Mouse (Mus musculus) midbrain, embryonic 12.5 days (tissue): Measurements from ENCODE around the gene Tfap2a. TPM values are rescaled to one million over a fixed set of nuclear protein-coding genes. Genes with fewer than 3 reads are reported as not detected.
A peak's percentile ranks its signal among the peaks of the same experiment; 100 is the strongest.

Experiments used
- ATAC-seq: fragments of 200-750 bp; cut with Nextera tagmentation; 2 replicates; pipeline ENCODE4 v1.8.0; 2017; ENCODE audit warnings: low read depth, moderate TSS enrichment, moderate library complexity; ENCODE audit not compliant: low FRiP score
- H3K27ac ChIP-seq: fragments of 300-500 bp; sonication (generic); replicated peaks from 2 replicates; pipeline ENCODE4 v1.5.1; 2016; ENCODE audit warnings: mild to moderate bottlenecking
- H3K27me3 ChIP-seq: fragments of 300-500 bp; sonication (generic); 2 replicates; pipeline ENCODE4 v1.6.1; 2016; ENCODE audit warnings: mild to moderate bottlenecking
- H3K36me3 ChIP-seq: fragments of 300-500 bp; sonication (generic); 2 replicates; pipeline ENCODE4 v1.6.1; 2016
- H3K4me1 ChIP-seq: fragments of 300-500 bp; sonication (generic); 2 replicates; pipeline ENCODE4 v1.6.1; 2016
- H3K4me2 ChIP-seq: fragments of 300-500 bp; sonication (generic); replicated peaks from 2 replicates; pipeline ENCODE4 v1.6.1; 2016; ENCODE audit warnings: mild to moderate bottlenecking, moderate library complexity
- H3K4me3 ChIP-seq: fragments of 300-500 bp; sonication (generic); 2 replicates; pipeline ENCODE4 v1.5.1; 2016; ENCODE audit warnings: mild to moderate bottlenecking
- H3K9ac ChIP-seq: fragments of 300-500 bp; sonication (generic); replicated peaks from 2 replicates; pipeline ENCODE4 v1.6.1; 2016; ENCODE audit warnings: mild to moderate bottlenecking, moderate library complexity
- H3K9me3 ChIP-seq: fragments of 300-500 bp; sonication (generic); 2 replicates; pipeline ENCODE4 v1.6.1; 2016; ENCODE audit warnings: mild to moderate bottlenecking
- WGBS: fragments of 180-500 bp; shearing (Covaris S2); methylation state at CpG from one replicate; pipeline ENCODE4 v1.1.7; 2016; 5-methylcytosine and 5-hydroxymethylcytosine counted together
- polyA plus RNA-seq: library from polyadenylated mRNA; unstranded; fragments of >200 nt; fragmentation: Nextera tagmentation; extraction: Ambion mirVana; gene quantifications from 2 replicates; pipeline ENCODE4 v1.2.1, GENCODE M21; 2016

The Tfap2a gene
- polyA plus RNA-seq, 1 experiment from 2014 or later, result 6.3 TPM

DNA sequence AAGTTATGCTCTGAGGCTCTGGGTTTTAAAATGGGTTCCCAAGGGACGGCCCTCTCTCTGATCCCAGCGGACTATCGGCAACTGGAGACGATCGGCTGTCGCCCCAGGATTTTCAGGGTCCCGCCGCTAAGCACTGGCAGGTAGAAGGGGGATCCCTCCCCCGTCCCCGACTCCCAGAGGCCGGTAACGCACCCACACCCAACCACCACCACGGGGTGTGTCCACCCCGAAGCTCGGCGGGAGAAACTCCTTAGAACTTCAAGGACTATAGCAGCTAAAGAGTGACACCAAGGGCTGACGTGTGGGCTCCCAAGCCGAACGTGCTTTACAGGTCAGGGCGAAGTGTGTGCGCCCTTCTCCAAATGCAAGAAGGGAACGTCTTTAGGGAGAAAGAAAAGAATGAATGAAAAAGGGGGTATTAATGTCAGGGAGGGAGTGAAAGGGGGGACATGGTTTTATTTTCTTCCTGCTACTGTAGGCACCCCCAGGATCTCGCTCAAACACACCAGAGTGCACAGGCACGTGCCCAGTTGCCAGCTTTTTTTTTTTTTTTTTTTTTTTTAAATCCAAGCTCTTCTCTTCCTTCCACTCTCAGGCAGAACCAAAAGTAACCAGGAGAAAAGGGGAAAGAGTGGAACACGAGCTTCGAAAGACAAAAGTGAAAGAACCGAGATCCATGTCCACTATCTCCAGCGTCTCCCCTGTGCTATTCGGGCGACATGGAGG lies 5.2 kb downstream of the Tfap2a start:
- peak overlapping the region; percentile 39; the same call in 1 of the 2 replicates for H3K27ac ChIP-seq
- no peak for ATAC-seq
- peaks cover 16% of the 10 kb centered on the region; the same call in 1 of the 2 replicates for H3K4me1 ChIP-seq
- no peaks in the 10 kb centered on the region for H3K9me3 ChIP-seq
- H3K27me3 ChIP-seq, result peaks cover 93% of the 10 kb centered on the region
- H3K36me3 ChIP-seq, result no peaks in the 10 kb centered on the region
- 0% methylated on average over 30 of the region's 30 CpGs for WGBS
- peak overlapping the region; percentile 49 for H3K4me2 ChIP-seq
- H3K4me3 ChIP-seq, result peak overlapping the region; percentile 46
- peak overlapping the region; percentile 15; the same call in 1 of the 2 replicates for H3K9ac ChIP-seq

- Histone ChIP-seq H3K36me3 (no peaks in the 10 kb centered on the region), H3K4me2 (peak overlapping the region; percentile 59), H3K4me3 (peak overlapping the region; percentile 46), H3K9me3 (no peaks in the 10 kb centered on the region), H3K9ac (peak overlapping the region; percentile 68), H3K27ac (peak overlapping the region; percentile 86; the same call in 1 of the 2 replicates), H3K27me3 (peaks cover 90% of the 10 kb centered on the region), H3K4me1 (peaks cover 16% of the 10 kb centered on the region; the same call in 1 of the 2 replicates)
- ATAC-seq, result no peak
- 0% methylated on average over 11 of the region's 11 CpGs for WGBS
Measured at GRCm38 (mm10) chr13:40732085-40732484, 6.1 kb downstream of the Tfap2a start.

- Histone ChIP-seq H3K4me1 (peaks cover 16% of the 10 kb centered on the region; the same call in 1 of the 2 replicates), H3K27ac (peak overlapping the region; percentile 86)
- under 1% methylated on average over 66 of the region's 74 CpGs for WGBS
Measured at GRCm38 (mm10) chr13:40731179-40731841, 6.9 kb downstream of the Tfap2a start.

DNA sequence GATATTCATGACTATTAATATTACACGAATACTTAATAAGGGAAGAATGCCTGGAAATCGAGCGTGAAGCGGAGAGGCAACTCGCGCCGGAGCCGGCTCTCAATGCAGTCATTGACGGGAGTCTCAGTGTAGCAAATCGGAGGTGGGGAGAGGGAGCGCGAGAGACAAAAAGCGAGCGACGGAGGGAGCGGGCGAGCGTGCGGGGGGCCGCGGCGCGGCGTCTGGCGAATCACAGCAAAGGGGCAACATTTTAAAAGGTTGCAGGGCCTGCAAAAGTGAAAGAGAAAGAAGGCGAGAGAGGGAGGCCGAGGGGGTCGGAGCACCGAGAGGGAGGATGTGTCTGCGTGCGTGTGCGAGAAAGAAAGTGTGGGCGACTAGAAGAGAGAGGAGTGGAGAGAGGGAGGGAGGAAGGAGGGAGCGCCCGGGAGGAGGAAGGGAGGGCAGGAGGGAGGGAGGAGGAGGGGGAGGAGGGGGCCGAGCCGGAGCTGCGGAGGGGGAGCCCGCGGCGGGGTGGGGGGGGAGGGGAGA lies 7.5 kb downstream of the Tfap2a start:
- WGBS, result 1% methylated on average over 32 of the region's 41 CpGs
- Histone ChIP-seq H3K9ac (peak overlapping the region; percentile 68), H3K4me1 (peaks cover 16% of the 10 kb centered on the region; the same call in 1 of the 2 replicates), H3K4me3 (peak overlapping the region; percentile 46), H3K4me2 (peak overlapping the region; percentile 59), H3K27ac (peak overlapping the region; percentile 86), H3K36me3 (no peaks in the 10 kb centered on the region), H3K9me3 (no peaks in the 10 kb centered on the region), H3K27me3 (peaks cover 86% of the 10 kb centered on the region)
- ATAC-seq, result peak; percentile 84

More at GRCm38 (mm10) chr13:40731179-40731841, 6.9 kb downstream of the Tfap2a start:
- Histone ChIP-seq H3K4me3 (peak overlapping the region; percentile 46), H3K9ac (peak overlapping the region; percentile 68), H3K27me3 (peaks cover 88% of the 10 kb centered on the region), H3K4me2 (peak overlapping the region; percentile 59), H3K9me3 (no peaks in the 10 kb centered on the region), H3K36me3 (no peaks in the 10 kb centered on the region)
- peak; percentile 57 for ATAC-seq

GRCm38 (mm10) chr13:40729592-40730431 lies 8.4 kb downstream of the Tfap2a start:
- ATAC-seq, result no peak
- H3K4me3 ChIP-seq, result peak overlapping the region; percentile 46
- peak overlapping the region; percentile 59 for H3K4me2 ChIP-seq
- H3K4me1 ChIP-seq, result peaks cover 16% of the 10 kb centered on the region; the same call in 1 of the 2 replicates
- peak overlapping the region; percentile 86 for H3K27ac ChIP-seq
- no peaks in the 10 kb centered on the region for H3K36me3 ChIP-seq
- under 1% methylated on average over 52 of the region's 52 CpGs for WGBS
- H3K9ac ChIP-seq, result peak overlapping the region; percentile 52
- H3K27me3 ChIP-seq, result peaks cover 86% of the 10 kb centered on the region
- H3K9me3 ChIP-seq, result no peaks in the 10 kb centered on the region

DNA sequence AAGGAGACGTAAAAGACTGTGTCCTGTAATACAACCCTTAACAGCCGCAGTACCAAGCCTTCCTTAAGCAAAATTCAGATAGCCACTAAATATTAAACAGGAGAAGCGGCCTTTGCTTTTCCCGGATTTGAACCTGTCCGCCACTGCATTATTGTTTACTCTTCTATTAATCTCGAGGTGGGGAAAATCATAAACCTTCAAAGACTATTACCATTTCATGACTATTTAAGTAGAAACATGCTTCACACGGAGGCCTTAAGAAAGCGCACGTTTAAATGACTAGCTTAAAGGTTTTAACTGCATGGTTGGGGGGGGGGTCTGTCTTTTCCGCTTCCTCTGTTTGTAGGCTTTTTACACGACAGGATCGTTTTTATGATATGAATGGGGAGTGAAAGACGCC lies 9.1 kb downstream of the Tfap2a start:
- Histone ChIP-seq H3K27me3 (peaks cover 83% of the 10 kb centered on the region), H3K36me3 (no peaks in the 10 kb centered on the region), H3K9me3 (no peaks in the 10 kb centered on the region), H3K4me3 (peak overlapping the region; percentile 46), H3K27ac (peak overlapping the region; percentile 86), H3K9ac (no peak overlapping the region; the same call in 1 of the 2 replicates), H3K4me2 (0 out of 2 replicates have a peak overlapping the region, but pooled peaks have one; percentile 59), H3K4me1 (peaks cover 16% of the 10 kb centered on the region; the same call in 1 of the 2 replicates)
- no peak for ATAC-seq
- WGBS, result under 1% methylated on average over 13 of the region's 13 CpGs

DNA sequence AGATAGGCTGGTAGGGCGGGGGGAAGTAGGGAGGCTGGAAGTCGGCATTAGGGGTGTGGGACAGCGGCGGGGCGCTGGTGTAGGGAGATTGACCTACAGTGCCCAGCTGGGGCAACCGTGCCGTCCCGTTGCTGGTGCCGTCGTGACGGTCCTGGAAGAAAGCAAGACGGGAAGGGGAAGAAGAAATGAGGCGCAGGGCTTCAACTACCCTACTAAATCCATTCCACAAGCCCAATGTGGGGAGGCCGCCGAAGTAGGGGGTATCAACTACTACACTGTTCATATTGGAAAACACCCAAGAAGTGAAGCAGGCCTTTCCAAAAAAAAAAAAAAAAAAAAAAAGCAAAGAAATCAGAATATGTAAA lies 9.6 kb downstream of the Tfap2a start:
- Histone ChIP-seq H3K4me2 (no peak overlapping the region), H3K4me3 (peak overlapping the region; percentile 46), H3K27me3 (peaks cover 83% of the 10 kb centered on the region), H3K9me3 (no peaks in the 10 kb centered on the region), H3K4me1 (peaks cover 15% of the 10 kb centered on the region; the same call in 1 of the 2 replicates), H3K36me3 (no peaks in the 10 kb centered on the region), H3K9ac (peak overlapping the region; percentile 57), H3K27ac (peak overlapping the region; percentile 67)
- WGBS, result under 1% methylated on average over 15 of the region's 15 CpGs
- ATAC-seq, result no peak

GRCm38 (mm10) chr13:40727731-40728625 lies 10.2 kb downstream of the Tfap2a start:
- H3K4me3 ChIP-seq, result peak overlapping the region; percentile 46
- no peaks in the 10 kb centered on the region for H3K36me3 ChIP-seq
- H3K9me3 ChIP-seq, result no peaks in the 10 kb centered on the region
- H3K4me1 ChIP-seq, result peaks cover 17% of the 10 kb centered on the region; the same call in 1 of the 2 replicates
- under 1% methylated on average over 42 of the region's 42 CpGs for WGBS
- peak overlapping the region; percentile 17; the same call in 1 of the 2 replicates for H3K4me2 ChIP-seq
- no peak for ATAC-seq
- peaks cover 83% of the 10 kb centered on the region for H3K27me3 ChIP-seq
- peak overlapping the region; percentile 57 for H3K9ac ChIP-seq
- H3K27ac ChIP-seq, result peak overlapping the region; percentile 67

DNA sequence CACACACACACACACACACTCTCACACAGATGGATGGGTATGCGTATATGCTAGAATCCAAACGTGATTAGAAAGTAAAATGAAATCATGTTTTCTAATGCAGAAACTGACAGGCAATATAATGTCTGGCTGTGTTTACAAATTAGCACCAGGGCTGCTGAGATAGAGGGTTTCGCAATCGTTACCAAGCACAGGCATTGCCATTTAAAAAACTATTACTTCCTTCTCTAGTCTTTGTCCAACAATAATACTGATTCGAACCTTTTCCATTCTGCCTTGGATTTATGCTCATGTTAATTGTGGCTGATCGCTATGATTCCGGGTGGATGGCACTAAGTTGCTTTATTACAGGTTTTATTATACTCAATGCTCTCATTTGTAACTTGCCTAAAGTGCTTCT lies 12.3 kb downstream of the Tfap2a start:
- H3K36me3 ChIP-seq, result no peaks in the 10 kb centered on the region
- 7% methylated on average over 7 of the region's 7 CpGs for WGBS
- H3K4me3 ChIP-seq, result peak overlapping the region; percentile 17
- H3K27me3 ChIP-seq, result peaks cover 83% of the 10 kb centered on the region
- H3K9me3 ChIP-seq, result no peaks in the 10 kb centered on the region
- no peak overlapping the region; the same call in 1 of the 2 replicates for H3K27ac ChIP-seq
- H3K9ac ChIP-seq, result no peak overlapping the region
- H3K4me1 ChIP-seq, result peaks cover 13% of the 10 kb centered on the region; the same call in 1 of the 2 replicates
- no peak for ATAC-seq
- H3K4me2 ChIP-seq, result 0 out of 2 replicates have a peak overlapping the region, but pooled peaks have one; percentile 16

GRCm38 (mm10) chr13:40723598-40723920 lies 14.6 kb downstream of the Tfap2a start:
- Histone ChIP-seq H3K27me3 (peaks cover 89% of the 10 kb centered on the region), H3K4me1 (peaks cover 10% of the 10 kb centered on the region; the same call in 1 of the 2 replicates), H3K9me3 (no peaks in the 10 kb centered on the region), H3K27ac (peak overlapping the region; percentile 36; the same call in 1 of the 2 replicates), H3K9ac (peak overlapping the region; percentile 40; the same call in 1 of the 2 replicates), H3K4me2 (peak overlapping the region; percentile 81), H3K36me3 (no peaks in the 10 kb centered on the region), H3K4me3 (peak overlapping the region; percentile 61)
- no peak for ATAC-seq
- 3% methylated on average over 5 of the region's 5 CpGs for WGBS
